Mouse (Mus musculus) lung, adult 2 months (tissue): ENCODE data around the gene Vmn2r16. TPM values are rescaled to one million over a fixed set of nuclear protein-coding genes. Genes with fewer than 3 reads are reported as not detected.

Source experiments
- DNase-seq: peaks from one replicate; pipeline ENCODE4 v3.0.0; 2022
- H3K4me1 ChIP-seq: fragments of 200-500 bp; 2 replicates; pipeline ENCODE4 v1.6.1; 2011; ENCODE audit warnings: low read length; ENCODE audit not compliant: control insufficient read depth, insufficient read depth
- H3K4me3 ChIP-seq: fragments of 200-500 bp; replicated peaks from 2 replicates; pipeline ENCODE3; 2011; ENCODE audit warnings: low read depth, mild to moderate bottlenecking, control low read depth, low read length; ENCODE audit errors: extremely low read depth
- CTCF ChIP-seq: fragments of 200-500 bp; IDR thresholded peaks from 2 replicates; pipeline ENCODE4 v1.5.1; 2011; ENCODE audit warnings: mild to moderate bottlenecking, low read length, control low read depth; ENCODE audit not compliant: insufficient read depth
- POLR2A ChIP-seq: fragments of 200-500 bp; IDR thresholded peaks from 2 replicates; pipeline ENCODE4 v1.6.1; 2011; ENCODE audit warnings: low read depth, mild to moderate bottlenecking, control low read depth, low read length, borderline replicate concordance; ENCODE audit errors: extremely low read depth
- WGBS: fragments of 180-500 bp; shearing (Covaris S2); methylation state at CpG from one replicate; pipeline ENCODE4 v1.1.7; 2018; 5-methylcytosine and 5-hydroxymethylcytosine counted together
- polyA plus RNA-seq: library from polyadenylated mRNA; depleted of rRNA; stranded (reverse); fragments of >200 nt; gene quantifications from 2 replicates; pipeline ENCODE4 v1.2.3, GENCODE M21; 2012; rRNA removed

The Vmn2r16 gene
- polyA plus RNA-seq: not detected in 2 replicates

GRCm38 (mm10) chr5:109329862-109330261 is at the start of gene Vmn2r16:
TSS of gene Vmn2r16 (plus strand) at chr5:109330162.
- WGBS: 43% methylated on average over 2 of the region's 2 CpGs
- TF ChIP-seq POLR2A (no peak), CTCF (no peak)
- DNase-seq: no peak

GRCm38 (mm10) chr5:109294655-109295054 is 35.3 kb upstream of the Vmn2r16 start:
- 71% methylated on average over 3 of the region's 3 CpGs for WGBS
- DNase-seq: no peak
- H3K4me3 ChIP-seq: no peak overlapping the region
- no peak for TF ChIP-seq POLR2A
- no peak for TF ChIP-seq CTCF
- H3K4me1 ChIP-seq: no peaks in the 10 kb centered on the region

More at GRCm38 (mm10) chr5:109329862-109330261, at the start of gene Vmn2r16:
- no peak within 1 kb of the TSS for H3K4me3 ChIP-seq
- no peaks in the 10 kb centered on the region for H3K4me1 ChIP-seq

- WGBS: 46% methylated on average over 3 of the region's 3 CpGs
Observed at GRCm38 (mm10) chr5:109297544-109297943, 32.4 kb upstream of the Vmn2r16 start, which contains the start of gene Vmn2r15. TSS of gene Vmn2r15 (minus strand) at chr5:109297644.

GRCm38 (mm10) chr5:109419388-109419787 is 89.4 kb downstream of the Vmn2r16 start, which contains the start of gene Vmn2r17:
TSS of gene Vmn2r17 (plus strand) at chr5:109419688.
- TF ChIP-seq POLR2A (no peak), CTCF (no peak)
- Histone ChIP-seq H3K4me3 (no peak within 1 kb of the TSS), H3K4me1 (no peaks in the 10 kb centered on the region)
- WGBS: 48% methylated on average over 2 of the region's 2 CpGs
- DNase-seq: no peak

More at GRCm38 (mm10) chr5:109297544-109297943, 32.4 kb upstream of the Vmn2r16 start, which contains the start of gene Vmn2r15:
- no peaks in the 10 kb centered on the region for H3K4me1 ChIP-seq
- TF ChIP-seq POLR2A: no peak
- TF ChIP-seq CTCF: no peak
- no peak within 1 kb of the TSS for H3K4me3 ChIP-seq
- no peak for DNase-seq

Other genes starting within 250 kb of the Vmn2r16 start
- not detected in 2 replicates for gene Vmn2r12, start 232.2 kb upstream of the Vmn2r16 start, polyA plus RNA-seq
- gene Vmn2r13, start 138.0 kb upstream of the Vmn2r16 start, polyA plus RNA-seq: not detected in 2 replicates
- gene Vmn2r14, start 105.5 kb upstream of the Vmn2r16 start, polyA plus RNA-seq: not detected in 2 replicates
- gene Vmn2r15, start 32.5 kb upstream of the Vmn2r16 start, polyA plus RNA-seq: not detected in 2 replicates
- gene Vmn2r17, start 89.5 kb downstream of the Vmn2r16 start, polyA plus RNA-seq: not detected in 2 replicates
- 33.0 and 70.2 TPM in 2 replicates for gene Crlf2, start 228.8 kb downstream of the Vmn2r16 start, polyA plus RNA-seq